Mouse (Mus musculus) heart, adult 2 months (tissue): ENCODE measurements at regions not wholly inside any gene's neighbourhood (a gene's known extent, or its start where the extent isn't known, plus 50 kb on each side); places are given as distances from the start of the nearest gene placed in this dataset.

Experiments used
- CTCF ChIP-seq: fragments of 200-600 bp; IDR thresholded peaks from 2 replicates; pipeline ENCODE4 v1.8.1; 2022; ENCODE audit warnings: antibody characterized with exemption, mild to moderate bottlenecking, moderate library complexity
- POLR2A ChIP-seq: fragments of 200-500 bp; IDR thresholded peaks from 2 replicates; pipeline ENCODE4 v1.6.1; 2011; ENCODE audit warnings: mild to moderate bottlenecking, low read depth, low read length, control low read depth; ENCODE audit not compliant: insufficient read depth

DNA sequence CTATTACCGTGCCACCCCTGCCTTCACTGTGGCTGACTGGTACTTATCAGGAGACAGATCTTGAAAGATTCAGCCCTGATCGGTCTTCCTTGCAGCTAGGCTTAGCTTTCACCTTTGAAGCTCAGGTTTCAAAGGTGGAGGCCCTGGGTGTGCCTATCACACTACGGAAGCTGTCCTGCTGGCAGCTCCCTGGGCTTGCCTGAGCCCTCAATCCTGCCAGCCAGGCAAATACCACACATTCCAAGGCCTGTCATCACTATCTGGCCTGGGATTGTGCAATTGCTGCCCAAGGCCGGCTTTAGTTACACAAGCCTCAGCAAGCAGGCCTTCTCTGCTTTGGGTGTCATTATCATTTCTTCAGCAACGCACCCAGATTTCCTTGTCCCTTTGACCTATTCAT is 390.6 kb upstream of the Mmadhc start:
- TF ChIP-seq POLR2A (no peak), CTCF (no peak)
